Comparison of ENCODE assay signal across 9 mouse cellular contexts in the genomic region with DNA sequence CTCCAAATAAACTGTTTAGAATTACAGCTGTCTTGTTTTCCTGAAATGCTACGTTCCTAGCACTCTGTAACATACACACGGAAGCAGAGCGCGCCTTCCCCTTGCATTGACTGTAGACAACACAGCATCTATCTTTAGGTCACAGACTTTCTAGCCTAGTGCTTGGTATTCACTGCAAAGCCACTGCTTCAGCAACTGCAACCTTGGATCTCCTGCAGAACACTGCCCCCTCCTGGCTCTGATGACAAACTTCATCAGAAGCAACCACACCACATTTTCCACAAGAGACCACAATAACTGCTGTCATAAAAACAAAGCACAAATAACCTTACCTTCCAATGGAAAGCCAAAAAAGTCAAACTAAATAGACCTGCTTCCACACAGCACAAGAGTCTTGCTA. TPM values are rescaled to one million over a fixed set of nuclear protein-coding genes. Genes with fewer than 3 reads are reported as not detected.
DNase-seq lines count a peak whose midpoint lies in the region; ATAC-seq and TF ChIP-seq lines count a peak whose summit lies in the region.
"Had no signal": no experiment of that assay in that cellular context is flagged by ENCODE, and none has a peak within 500 bp of the region (broad histone marks: within the 10 kb centered on the region; RNA-seq: fewer than 3 reads in every experiment).

No protein-coding gene starts in this region.

- peaks cover 13% of the 10 kb centered on the region; the same call in 1 of the 2 replicates for H3K36me3 ChIP-seq in heart, postnatal 0 days (replicated peaks; ENCODE audit: control insufficient read depth, insufficient read depth, low read length)
- H3K36me3 ChIP-seq in midbrain, embryonic 13.5 days: peaks cover 15% of the 10 kb centered on the region
- H3K36me3 ChIP-seq in splenic B cell, adult 2 months (ENCODE audit: control insufficient read depth, insufficient read depth, low read length, poor library complexity, severe bottlenecking): peaks cover 2% of the 10 kb centered on the region; the same call in 1 of the 2 replicates

- no peak overlapping the region for H3K4me2 ChIP-seq in heart, postnatal 0 days (ENCODE audit: low read depth, low read length)
- no peak overlapping the region for H3K4me2 ChIP-seq in midbrain, embryonic 13.5 days (replicated peaks)
- H3K4me2 ChIP-seq: limb, embryonic 15.5 days had no signal

- no peaks in the 10 kb centered on the region for H3K27me3 ChIP-seq in heart, postnatal 0 days (ENCODE audit: control insufficient read depth, insufficient read depth, low read length)
- H3K27me3 ChIP-seq in midbrain, embryonic 13.5 days: no peaks in the 10 kb centered on the region
- H3K27me3 ChIP-seq in splenic B cell, adult 2 months (ENCODE audit: control insufficient read depth, insufficient read depth, low read length, poor library complexity, severe bottlenecking): no peaks in the 10 kb centered on the region
- H3K27me3 ChIP-seq: limb, embryonic 15.5 days had no signal

- H3K9ac ChIP-seq in heart, postnatal 0 days (replicated peaks; ENCODE audit: low read depth, low read length): no peak overlapping the region
- H3K9ac ChIP-seq in midbrain, embryonic 13.5 days (replicated peaks): no peak overlapping the region
- H3K9ac ChIP-seq: limb, embryonic 15.5 days had no signal

- peak; percentile 54 to 62 for DNase-seq in left cerebral cortex, adult 18-20 months (ENCODE audit: low spot score in 2 of 2)
- DNase-seq in left cerebral cortex, adult 8-10 months (ENCODE audit: low spot score in 2 of 2): no peak
- peak; percentile 34 to 36 for DNase-seq in adrenal gland, adult 18-20 months (ENCODE audit: low spot score in 2 of 2)
- peak; percentile 68 for DNase-seq in embryo, embryonic 11 days
- peak; percentile 74 for DNase-seq in heart, postnatal 0 days (ENCODE audit: low spot score)
- peak; percentile 51 for DNase-seq in layer of hippocampus, adult 9-11 months
- peak; percentile 68 for DNase-seq in splenic B cell, adult 2 months (ENCODE audit: low read depth, low spot score)

- 0 out of 2 replicates have a peak, but pooled peaks cover 5% of the 10 kb centered on the region for H3K4me1 ChIP-seq in heart, postnatal 0 days (ENCODE audit: control insufficient read depth, insufficient read depth)
- H3K4me1 ChIP-seq in midbrain, embryonic 13.5 days (replicated peaks): peaks cover 8% of the 10 kb centered on the region; the same call in 1 of the 2 replicates

- no peaks in the 10 kb centered on the region for H3K9me3 ChIP-seq in heart, postnatal 0 days (replicated peaks; ENCODE audit: control insufficient read depth, low read length)
- no peaks in the 10 kb centered on the region for H3K9me3 ChIP-seq in midbrain, embryonic 13.5 days
- H3K9me3 ChIP-seq: limb, embryonic 15.5 days had no signal

- no peak for TF ChIP-seq EP300 in heart, postnatal 0 days (IDR thresholded peaks at IDR 0.05; ENCODE audit: low read depth)

- no peak overlapping the region for H3K4me3 ChIP-seq in heart, postnatal 0 days (ENCODE audit: low read depth, low read length)
- H3K4me3 ChIP-seq in midbrain, embryonic 13.5 days (replicated peaks): no peak overlapping the region
- H3K4me3 ChIP-seq: limb, embryonic 15.5 days had no signal

- peak; percentile 69 for ATAC-seq in heart, postnatal 0 days (ENCODE audit: insufficient read depth, low read depth)
- ATAC-seq in midbrain, embryonic 13.5 days: 0 out of 2 replicates have a peak, but pooled peaks have one; percentile 41

- 48% methylated on average over 4 of the region's 4 CpGs for WGBS in heart, postnatal 0 days
- WGBS in midbrain, embryonic 13.5 days: 80% methylated on average over 4 of the region's 4 CpGs

- TF ChIP-seq CTCF in heart, postnatal 0 days (IDR thresholded peaks at IDR 0.05; ENCODE audit: low read depth): peak; percentile 85

- H3K27ac ChIP-seq in heart, postnatal 0 days (ENCODE audit: low read depth): no peak overlapping the region
- H3K27ac ChIP-seq in midbrain, embryonic 13.5 days: no peak overlapping the region
- H3K27ac ChIP-seq: limb, embryonic 15.5 days had no signal

RNA-seq across cellular contexts. Expression of a gene that starts 17.2 kb away (rescaled TPM):
- 10 to 100 TPM; 67.4 to 73.2 TPM for total RNA-seq in left cerebral cortex, adult 18-20 months (2021)
- 10 to 100 TPM; 58.7 to 66.0 (median 62.0) TPM for total RNA-seq in left cerebral cortex, adult 8-10 months (2022)
- 10 to 100 TPM; 30.7 to 31.7 TPM for total RNA-seq in adrenal gland, adult 18-20 months (2021)
- 8.2 and 22.4 TPM in 2 replicates for total RNA-seq in heart, postnatal 0 days (2014; rRNA removed; ENCODE audit: low replicate concordance)
- 31.2 and 37.0 TPM in 2 replicates for polyA plus RNA-seq in heart, postnatal 0 days (2015; fragmentation: Nextera tagmentation; extraction: Ambion mirVana)
- polyA plus RNA-seq in midbrain, embryonic 13.5 days (2015; fragmentation: Nextera tagmentation; extraction: Ambion mirVana): 124 and 127 TPM in 2 replicates

Comparison
In these comparisons a context has a peak if more than half of its experiments do, and no peak if none do; other contexts are left out.
1. DNase-seq: peak in left cerebral cortex, adult 18-20 months (2 of 2), adrenal gland, adult 18-20 months (2 of 2), embryo, embryonic 11 days (single experiment), heart, postnatal 0 days (single experiment), layer of hippocampus, adult 9-11 months (single experiment) and splenic B cell, adult 2 months (single experiment); none in left cerebral cortex, adult 8-10 months (0 of 2).